ENCODE assay signal across 9 mouse cellular contexts in the genomic region with DNA sequence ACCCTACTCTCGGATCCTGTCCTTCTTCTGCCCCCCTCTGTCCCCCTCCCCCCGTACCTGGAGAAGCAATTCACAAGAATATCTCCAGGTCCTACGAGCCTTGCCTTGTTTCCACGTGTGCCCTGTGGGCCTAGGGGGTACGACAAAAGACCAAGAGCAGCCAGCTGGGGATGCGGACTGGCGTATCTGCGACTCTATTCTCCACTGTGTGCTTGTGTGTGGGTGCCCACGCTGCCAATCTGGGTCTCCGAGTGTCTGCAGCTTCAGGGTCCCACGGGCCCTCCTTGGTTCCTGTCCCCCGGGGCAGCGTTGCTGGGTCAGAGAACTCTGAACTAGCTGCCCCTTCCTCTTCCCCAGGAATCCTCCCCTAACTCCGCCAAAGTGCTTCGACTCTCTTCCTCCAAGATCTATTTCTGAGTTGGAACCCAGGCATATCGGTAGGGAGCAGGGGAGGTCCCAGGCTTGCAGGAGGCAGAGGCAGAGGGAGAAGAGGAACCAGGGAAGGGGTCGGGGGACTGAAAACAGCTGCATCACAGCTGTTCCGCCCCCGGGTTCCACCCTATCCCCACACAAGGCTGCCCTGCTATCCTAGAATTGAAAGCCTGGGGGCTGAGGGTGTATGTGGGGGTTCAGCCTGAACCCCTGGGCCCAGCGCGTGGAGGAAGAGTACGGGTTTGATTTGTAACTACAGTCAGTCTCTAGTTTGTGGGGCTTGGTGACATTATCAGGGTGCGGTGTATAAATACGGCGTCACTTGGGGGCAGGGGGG. TPM values are rescaled to one million over a fixed set of nuclear protein-coding genes. Genes with fewer than 3 reads are reported as not detected.
DNase-seq lines count a peak whose midpoint lies in the region; ATAC-seq lines count a peak whose summit lies in the region.
"Had no signal": no experiment of that assay in that cellular context is flagged by ENCODE, and none has a peak within 500 bp of the region (broad histone marks: within the 10 kb centered on the region; RNA-seq: fewer than 3 reads in every experiment).

No protein-coding gene starts in this region.

- WGBS in heart, embryonic 12.5 days, result 66% methylated on average over 25 of the region's 25 CpGs
- WGBS in neural tube, embryonic 12.5 days, result 66% methylated on average over 25 of the region's 25 CpGs
- WGBS in limb, embryonic 12.5 days, result 61% methylated on average over 25 of the region's 25 CpGs

- H3K4me3 ChIP-seq in heart, embryonic 12.5 days, result no peak overlapping the region
- peak overlapping the region; percentile 45; the same call in 1 of the 2 replicates for H3K4me3 ChIP-seq in neural tube, embryonic 12.5 days
- no peak overlapping the region for H3K4me3 ChIP-seq in limb, embryonic 12.5 days (replicated peaks)
- H3K4me3 ChIP-seq: erythroblast, embryonic 14.5 days had no signal

- H3K9ac ChIP-seq in heart, embryonic 12.5 days, result no peak overlapping the region
- peak overlapping the region; percentile 71; the same call in 1 of the 2 replicates for H3K9ac ChIP-seq in neural tube, embryonic 12.5 days
- H3K9ac ChIP-seq in limb, embryonic 12.5 days (replicated peaks), result no peak overlapping the region

- H3K27me3 ChIP-seq in heart, embryonic 12.5 days (replicated peaks), result peaks cover 58% of the 10 kb centered on the region
- peaks cover 60% of the 10 kb centered on the region for H3K27me3 ChIP-seq in neural tube, embryonic 12.5 days (replicated peaks)
- H3K27me3 ChIP-seq in limb, embryonic 12.5 days, result peaks cover 42% of the 10 kb centered on the region

- H3K36me3 ChIP-seq in heart, embryonic 12.5 days, result no peaks in the 10 kb centered on the region
- H3K36me3 ChIP-seq in neural tube, embryonic 12.5 days, result no peaks in the 10 kb centered on the region
- no peaks in the 10 kb centered on the region for H3K36me3 ChIP-seq in limb, embryonic 12.5 days

- H3K4me1 ChIP-seq in heart, embryonic 12.5 days (replicated peaks), result peaks cover 47% of the 10 kb centered on the region
- peaks cover 39% of the 10 kb centered on the region for H3K4me1 ChIP-seq in neural tube, embryonic 12.5 days
- peaks cover 51% of the 10 kb centered on the region for H3K4me1 ChIP-seq in limb, embryonic 12.5 days (replicated peaks)

- peak overlapping the region; percentile 91; the same call in 1 of the 2 replicates for H3K4me2 ChIP-seq in heart, embryonic 12.5 days
- H3K4me2 ChIP-seq in neural tube, embryonic 12.5 days (replicated peaks), result peak overlapping the region; percentile 80
- peak overlapping the region; percentile 97 for H3K4me2 ChIP-seq in limb, embryonic 12.5 days

- H3K27ac ChIP-seq in heart, embryonic 12.5 days (ENCODE audit: poor library complexity, severe bottlenecking), result no peak overlapping the region
- no peak overlapping the region for H3K27ac ChIP-seq in neural tube, embryonic 12.5 days
- H3K27ac ChIP-seq in limb, embryonic 12.5 days, result no peak overlapping the region

- no peak for ATAC-seq in heart, embryonic 12.5 days (ENCODE audit: insufficient number of reproducible peaks, low FRiP score)
- no peak for ATAC-seq in neural tube, embryonic 12.5 days (ENCODE audit: low FRiP score, low read depth)
- ATAC-seq in limb, embryonic 12.5 days (ENCODE audit: insufficient number of reproducible peaks, insufficient read depth, low FRiP score, low TSS enrichment, low read depth), result no peak

- no peaks in the 10 kb centered on the region for H3K9me3 ChIP-seq in heart, embryonic 12.5 days (replicated peaks)
- no peaks in the 10 kb centered on the region for H3K9me3 ChIP-seq in neural tube, embryonic 12.5 days
- H3K9me3 ChIP-seq in limb, embryonic 12.5 days, result no peaks in the 10 kb centered on the region

- no peak for DNase-seq in heart, adult 9 months (ENCODE audit: low spot score in 2 of 2)
- no peak for DNase-seq in neural tube, embryonic 10.5 days (ENCODE audit: extremely low spot score, low spot score)
- no peak for DNase-seq in thymus, postnatal 4 days
- no peak for DNase-seq in retina, embryonic 14.5 days (ENCODE audit: low spot score)
- DNase-seq in Muller cell, postnatal 12 days (ENCODE audit: inconsistent ontology term), result no peak

RNA-seq across cellular contexts. Expression of gene Prcd, which starts 0.8 kb away (rescaled TPM):
- 0.73 TPM in 1 of 2 replicates, not detected in the other for polyA plus RNA-seq in heart, embryonic 12.5 days (2016; fragmentation: Nextera tagmentation; extraction: Ambion mirVana)
- polyA plus RNA-seq in neural tube, embryonic 12.5 days (2016; fragmentation: Nextera tagmentation; extraction: Ambion mirVana), result 0.39 and 0.79 TPM in 2 replicates
- polyA plus RNA-seq in limb, embryonic 12.5 days (2016; fragmentation: Nextera tagmentation; extraction: Ambion mirVana), result 0.45 and 0.63 TPM in 2 replicates
- polyA plus RNA-seq: erythroblast, embryonic 14.5 days had no signal

RNA-seq across cellular contexts. Expression of gene Cygb, which starts 1.6 kb away (rescaled TPM):
- 1.3 and 1.4 TPM in 2 replicates for polyA plus RNA-seq in heart, embryonic 12.5 days (2016; fragmentation: Nextera tagmentation; extraction: Ambion mirVana)
- 6.7 and 6.9 TPM in 2 replicates for polyA plus RNA-seq in neural tube, embryonic 12.5 days (2016; fragmentation: Nextera tagmentation; extraction: Ambion mirVana)
- polyA plus RNA-seq in limb, embryonic 12.5 days (2016; fragmentation: Nextera tagmentation; extraction: Ambion mirVana), result 3.1 and 3.6 TPM in 2 replicates

RNA-seq across cellular contexts. Expression of gene Rhbdf2, which starts 25.7 kb away (rescaled TPM):
- polyA plus RNA-seq in heart, embryonic 12.5 days (2016; fragmentation: Nextera tagmentation; extraction: Ambion mirVana), result 7.5 and 8.1 TPM in 2 replicates
- 4.9 and 6.5 TPM in 2 replicates for polyA plus RNA-seq in neural tube, embryonic 12.5 days (2016; fragmentation: Nextera tagmentation; extraction: Ambion mirVana)
- polyA plus RNA-seq in limb, embryonic 12.5 days (2016; fragmentation: Nextera tagmentation; extraction: Ambion mirVana), result 4.1 and 5.1 TPM in 2 replicates
